Mouse (Mus musculus) kidney, postnatal 25 days (tissue): ENCODE data around the gene Gm20388.
A peak's percentile ranks its signal among the peaks of the same experiment; 100 is the strongest.

Source experiments
- DNase-seq, 2 experiments: peaks; one replicate each; pipeline ENCODE4 v3.0.0; 2021; ENCODE audit warnings: mixed read lengths in 2 of 2

Gene Gm20388

GRCm38 (mm10) chr8:120740579-120740978 is 829.9 kb downstream of the Gm20388 start:
- no peak for DNase-seq

GRCm38 (mm10) chr8:120741001-120741400 is 830.4 kb downstream of the Gm20388 start:
- no peak for DNase-seq

GRCm38 (mm10) chr8:120741815-120742530 is 831.3 kb downstream of the Gm20388 start:
- no peak for DNase-seq

- DNase-seq, result peak; percentile 33 to 64
Observed at GRCm38 (mm10) chr8:120743149-120743897, 832.7 kb downstream of the Gm20388 start.

GRCm38 (mm10) chr8:120743898-120744290 is 833.3 kb downstream of the Gm20388 start:
- DNase-seq, result peak; percentile 33 to 74

- no peak for DNase-seq
Observed at GRCm38 (mm10) chr8:120744448-120744847, 833.8 kb downstream of the Gm20388 start.

GRCm38 (mm10) chr8:120745226-120745625 is 834.6 kb downstream of the Gm20388 start:
- no peak for DNase-seq

- no peak for DNase-seq
Observed at GRCm38 (mm10) chr8:120746007-120746701, 835.5 kb downstream of the Gm20388 start.

- peak; percentile 28 to 66 for DNase-seq
Observed at GRCm38 (mm10) chr8:120747286-120747685, 836.6 kb downstream of the Gm20388 start.

GRCm38 (mm10) chr8:120750616-120751015 is 840.0 kb downstream of the Gm20388 start:
- peak; percentile 54 to 88 for DNase-seq

GRCm38 (mm10) chr8:120751226-120752081 is 840.8 kb downstream of the Gm20388 start:
- peak; percentile 49 to 77 for DNase-seq

- DNase-seq, result peak; percentile 85 to 87
Observed at GRCm38 (mm10) chr8:120752082-120752452, 841.4 kb downstream of the Gm20388 start.

- DNase-seq, result peak in 1 of 2 experiments; percentile 65
Observed at GRCm38 (mm10) chr8:120753476-120753875, 842.8 kb downstream of the Gm20388 start.

- peak; percentile 68 to 77 for DNase-seq
Observed at GRCm38 (mm10) chr8:120755306-120756297, 845.0 kb downstream of the Gm20388 start.

GRCm38 (mm10) chr8:120758005-120758404 is 847.4 kb downstream of the Gm20388 start:
- DNase-seq, result no peak

- DNase-seq, result no peak
Observed at GRCm38 (mm10) chr8:120759847-120760246, 849.2 kb downstream of the Gm20388 start.

GRCm38 (mm10) chr8:120760341-120761215 is 849.9 kb downstream of the Gm20388 start:
- no peak for DNase-seq

GRCm38 (mm10) chr8:120763267-120763666 is 852.6 kb downstream of the Gm20388 start:
- DNase-seq, result peak in 1 of 2 experiments; percentile 56

- no peak for DNase-seq
Observed at GRCm38 (mm10) chr8:120764638-120765037, 854.0 kb downstream of the Gm20388 start.

GRCm38 (mm10) chr8:120766622-120767021 is 856.0 kb downstream of the Gm20388 start:
- no peak for DNase-seq
